Mouse (Mus musculus): Measurements from ENCODE around the gene Ntrk3.

The Ntrk3 gene

DNA sequence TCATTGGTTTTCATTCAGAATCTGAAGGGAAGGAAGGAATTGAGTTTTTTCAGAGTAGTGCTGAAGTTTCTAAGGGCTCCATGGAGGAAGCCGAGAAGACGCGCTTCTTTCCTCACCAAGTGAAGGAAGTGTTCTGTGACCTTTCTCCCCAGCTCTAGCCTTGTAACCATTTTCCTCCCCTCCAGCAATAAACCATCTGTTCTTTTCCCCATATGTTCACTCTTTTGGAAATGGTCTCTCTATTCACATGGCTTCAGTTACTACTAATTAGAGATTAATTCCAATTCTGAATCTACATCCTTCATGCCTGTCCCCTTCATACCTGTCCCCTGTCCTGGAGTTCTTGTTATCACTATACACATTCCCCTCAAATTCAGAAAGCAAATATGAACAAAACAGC lies 209.8 kb downstream of the Ntrk3 start:
- in situ Hi-C loops (cut with MseI, MboI): no loop called here

GRCm38 (mm10) chr7:78527564-78527963 lies 210.2 kb downstream of the Ntrk3 start:
- in situ Hi-C loops (cut with MseI, MboI): no loop called here

GRCm38 (mm10) chr7:78520243-78520927 lies 217.4 kb downstream of the Ntrk3 start:
- in situ Hi-C loops (cut with MseI, MboI): no loop called here

- in situ Hi-C loops (cut with MseI, MboI): no loop called here
Observed at GRCm38 (mm10) chr7:78519689-78520088, 218.1 kb downstream of the Ntrk3 start.

DNA sequence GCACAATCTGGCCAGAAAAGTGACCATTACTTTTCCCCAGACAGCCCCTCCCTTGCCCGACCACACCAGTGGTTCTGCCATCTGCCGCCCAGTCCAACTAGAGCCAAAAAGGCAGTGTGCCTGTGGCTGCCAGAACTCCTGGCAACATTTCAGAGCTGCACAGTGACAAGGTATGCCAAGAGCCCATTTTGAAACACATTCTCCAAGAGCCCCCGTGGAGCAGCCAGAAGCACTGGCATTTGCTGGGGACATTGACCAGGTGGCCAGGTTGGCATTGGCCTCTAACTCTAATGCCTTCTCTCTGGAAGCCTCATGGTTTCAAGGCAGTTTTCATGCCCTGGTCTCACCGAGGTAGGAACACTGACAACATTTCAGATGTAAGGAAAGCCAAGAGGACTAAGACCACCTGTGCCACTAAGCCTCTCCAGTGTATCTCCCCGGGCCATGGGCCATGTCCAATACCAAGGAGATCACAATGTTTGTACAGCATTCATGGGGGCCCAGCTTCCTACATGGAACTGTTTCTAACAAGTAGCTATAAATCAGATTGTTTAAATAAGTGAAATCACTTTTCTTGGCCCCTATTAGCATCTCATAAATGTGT lies 218.9 kb downstream of the Ntrk3 start:
- in situ Hi-C loops (cut with MseI, MboI): no loop called here

- in situ Hi-C loops (cut with MseI, MboI): no loop called here
Observed at GRCm38 (mm10) chr7:78515042-78515609, 222.7 kb downstream of the Ntrk3 start.

DNA sequence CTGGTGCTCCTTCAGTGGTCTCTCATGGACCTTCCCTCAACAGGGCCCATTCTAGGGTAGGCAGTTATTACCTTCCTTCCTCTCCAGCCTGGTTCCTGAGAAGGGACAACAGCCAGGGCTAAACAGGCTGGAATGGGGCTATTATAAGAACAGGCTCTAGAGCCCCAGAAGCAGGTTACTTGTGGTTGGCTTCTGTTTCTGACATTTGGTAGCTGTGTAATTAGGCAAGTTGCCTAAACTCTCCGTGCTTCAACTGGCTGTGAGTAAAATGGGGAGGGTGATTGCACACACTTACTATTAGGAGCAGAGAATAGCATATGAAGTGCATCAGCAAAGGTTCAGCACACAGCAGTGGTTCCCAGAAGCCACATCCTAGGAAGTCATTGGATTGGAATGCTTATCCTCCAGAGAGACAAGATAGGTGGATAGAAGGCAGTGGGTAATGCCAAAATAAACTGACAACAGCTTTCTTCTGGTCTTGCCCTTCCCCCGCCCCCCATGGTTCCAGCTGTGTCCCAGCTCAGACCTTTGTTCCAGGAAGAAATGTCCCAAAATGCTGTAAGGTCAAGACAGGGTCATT lies 230.7 kb downstream of the Ntrk3 start:
- in situ Hi-C loops (cut with MseI, MboI): no loop called here

- in situ Hi-C loops (cut with MseI, MboI): no loop called here
Observed at GRCm38 (mm10) chr7:78500863-78501262, 236.9 kb downstream of the Ntrk3 start.

GRCm38 (mm10) chr7:78499970-78500369 lies 237.8 kb downstream of the Ntrk3 start:
- in situ Hi-C loops (cut with MseI, MboI): no loop called here

DNA sequence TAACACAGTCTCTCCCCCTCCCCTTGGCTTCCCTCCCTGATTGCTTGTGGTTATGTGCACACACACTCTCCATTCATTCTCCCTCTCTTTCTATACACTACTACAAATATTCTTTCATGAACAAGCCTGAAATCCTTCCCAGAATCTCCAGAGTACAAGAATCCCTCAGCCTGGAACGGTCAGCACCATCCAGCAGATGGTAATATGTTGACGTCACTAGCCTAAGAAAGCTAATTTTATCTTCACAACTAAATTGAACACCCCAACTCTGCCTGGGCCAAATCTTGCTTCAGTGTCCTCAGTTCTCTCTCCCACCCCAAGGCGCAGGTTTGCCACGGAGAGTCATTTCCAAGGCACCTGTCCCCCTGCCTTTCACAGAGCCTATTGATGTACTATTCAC lies 239.5 kb downstream of the Ntrk3 start:
- in situ Hi-C loops (cut with MseI, MboI): no loop called here

GRCm38 (mm10) chr7:78497819-78498218 lies 240.0 kb downstream of the Ntrk3 start:
- in situ Hi-C loops (cut with MseI, MboI): no loop called here

DNA sequence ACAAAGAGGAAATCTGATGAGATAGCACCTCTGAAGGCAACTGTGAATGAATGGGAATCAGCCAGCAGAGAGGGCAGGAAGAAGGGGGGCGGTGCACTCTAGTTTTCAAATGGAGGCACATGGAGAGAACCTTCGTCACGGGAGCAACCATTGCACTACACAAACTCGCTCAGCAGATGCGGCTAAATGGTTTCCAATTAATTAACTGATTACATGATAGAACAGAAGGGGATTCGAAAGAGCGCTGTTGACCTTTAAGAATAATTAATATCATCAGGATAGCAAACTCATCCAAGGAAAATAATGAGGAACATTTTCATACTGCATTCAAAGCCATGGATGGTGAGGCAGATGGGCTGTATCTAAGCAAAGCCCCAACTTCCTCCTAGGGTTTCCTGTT lies 244.2 kb downstream of the Ntrk3 start:
- in situ Hi-C loops (cut with MseI, MboI): no loop called here

DNA sequence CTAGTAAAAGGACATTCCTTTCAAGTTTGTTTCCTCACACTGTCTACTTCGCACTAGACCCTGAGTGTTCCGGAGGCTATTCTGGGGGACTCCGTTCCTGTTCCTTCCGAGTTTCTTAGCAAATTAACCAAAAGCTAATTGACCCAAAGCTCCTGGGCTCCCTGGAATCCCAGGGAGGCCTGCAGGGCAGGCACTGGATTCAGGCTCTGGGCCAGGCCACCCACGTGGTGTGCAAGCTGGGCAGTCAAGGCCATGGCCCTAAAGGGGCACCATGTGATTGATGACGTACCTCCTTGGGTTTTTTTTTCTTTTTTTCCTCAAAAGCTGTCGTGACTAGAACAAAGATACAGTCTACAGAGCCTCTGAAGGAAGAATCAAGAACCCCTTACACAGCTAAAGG lies 246.6 kb downstream of the Ntrk3 start:
- in situ Hi-C loops (cut with MseI, MboI): no loop called here

DNA sequence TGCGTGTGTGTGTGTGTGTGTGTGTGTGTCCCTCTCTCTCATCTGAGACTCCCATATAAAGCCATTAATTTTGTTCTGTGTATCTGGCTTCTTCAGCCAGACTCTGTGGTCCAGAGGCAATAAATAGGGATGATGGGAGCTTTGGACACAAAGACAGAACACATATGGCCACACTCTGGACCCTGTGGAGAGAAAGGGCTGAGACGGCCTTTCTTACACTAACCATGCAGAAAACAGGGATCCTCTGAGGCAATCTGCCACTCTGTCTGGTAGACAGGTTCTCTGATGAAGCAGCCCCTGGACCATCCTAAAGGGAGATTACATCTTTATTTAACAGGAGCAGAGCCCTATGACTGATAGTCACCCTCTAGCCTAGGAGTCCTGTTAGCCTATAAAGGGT lies 253.5 kb downstream of the Ntrk3 start:
- in situ Hi-C loops (cut with MseI, MboI): no loop called here

- in situ Hi-C loops (cut with MseI, MboI): no loop called here
Observed at GRCm38 (mm10) chr7:78483729-78484128, 254.1 kb downstream of the Ntrk3 start.

- in situ Hi-C loops (cut with MseI, MboI): no loop called here
Observed at GRCm38 (mm10) chr7:78483061-78483460, 254.8 kb downstream of the Ntrk3 start.

DNA sequence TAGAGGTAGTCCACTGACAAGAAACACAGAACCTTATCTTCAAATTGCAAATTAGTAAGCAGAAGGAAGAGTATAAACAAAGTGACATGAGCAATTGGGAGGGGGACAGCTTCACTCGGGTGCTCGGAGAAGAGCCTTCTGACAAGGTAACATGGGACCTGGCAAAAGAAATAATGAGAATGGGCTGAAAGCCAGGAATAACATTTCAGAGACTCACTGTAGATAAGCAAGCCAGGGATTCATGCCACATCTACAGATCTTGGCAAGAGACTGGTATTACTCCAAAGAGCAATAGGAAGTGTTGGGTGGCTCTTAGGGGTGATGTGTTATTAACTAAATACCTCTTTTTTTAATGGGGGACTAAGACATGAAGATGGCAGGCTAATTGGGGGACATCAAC lies 258.9 kb downstream of the Ntrk3 start:
- in situ Hi-C loops (cut with MseI, MboI): no loop called here

- in situ Hi-C loops (cut with MseI, MboI): no loop called here
Observed at GRCm38 (mm10) chr7:78471755-78472154, 266.1 kb downstream of the Ntrk3 start.

DNA sequence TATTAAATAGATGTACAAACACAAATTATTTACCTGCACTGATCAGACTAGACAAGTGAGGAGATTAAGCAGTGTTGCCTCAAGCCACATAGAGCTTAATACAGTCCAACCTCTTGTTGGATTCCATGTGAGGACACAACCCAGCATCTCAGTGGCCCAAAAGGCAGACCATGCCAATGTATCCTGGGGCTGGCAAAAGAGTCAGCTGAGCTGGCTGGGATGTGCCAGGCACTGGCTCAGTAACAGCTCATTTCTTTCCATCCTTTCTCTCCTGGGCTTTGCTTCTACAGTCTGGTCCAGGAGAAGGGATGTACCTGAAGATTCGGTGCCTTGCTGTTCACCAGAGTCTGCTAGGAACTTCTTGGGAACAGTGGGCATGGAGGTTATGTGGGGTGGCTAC lies 266.5 kb downstream of the Ntrk3 start:
- in situ Hi-C loops (cut with MseI, MboI): no loop called here

DNA sequence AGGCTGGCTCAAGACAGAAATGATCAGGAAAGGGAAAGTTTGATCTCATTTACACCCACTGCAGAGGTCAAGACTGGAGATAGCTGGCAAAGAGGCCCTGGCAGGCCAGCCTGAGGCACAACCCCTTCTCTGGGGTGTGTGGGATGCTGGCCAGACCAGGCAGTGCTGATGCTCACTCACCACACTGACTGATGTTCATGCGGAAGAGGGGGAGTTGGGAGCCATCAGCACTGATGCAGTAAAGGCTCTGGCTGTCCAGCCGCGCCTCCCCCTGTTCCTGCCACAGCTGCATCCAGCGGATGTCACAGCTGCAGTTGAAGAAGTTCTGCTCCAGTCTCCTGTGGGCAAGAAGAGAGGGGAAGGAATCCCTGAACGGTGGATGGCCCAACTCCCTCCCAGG lies 275.2 kb downstream of the Ntrk3 start:
- in situ Hi-C loops (cut with MseI, MboI): no loop called here

- in situ Hi-C loops (cut with MseI, MboI): no loop called here
Observed at GRCm38 (mm10) chr7:78459021-78459420, 278.8 kb downstream of the Ntrk3 start.

- in situ Hi-C loops (cut with MseI, MboI): no loop called here
Observed at GRCm38 (mm10) chr7:78451666-78452065, 286.1 kb downstream of the Ntrk3 start.

All from mouse trophoblast stem cell (cell line).